8 mouse cellular contexts compared by ENCODE assay signal in the genomic region with DNA sequence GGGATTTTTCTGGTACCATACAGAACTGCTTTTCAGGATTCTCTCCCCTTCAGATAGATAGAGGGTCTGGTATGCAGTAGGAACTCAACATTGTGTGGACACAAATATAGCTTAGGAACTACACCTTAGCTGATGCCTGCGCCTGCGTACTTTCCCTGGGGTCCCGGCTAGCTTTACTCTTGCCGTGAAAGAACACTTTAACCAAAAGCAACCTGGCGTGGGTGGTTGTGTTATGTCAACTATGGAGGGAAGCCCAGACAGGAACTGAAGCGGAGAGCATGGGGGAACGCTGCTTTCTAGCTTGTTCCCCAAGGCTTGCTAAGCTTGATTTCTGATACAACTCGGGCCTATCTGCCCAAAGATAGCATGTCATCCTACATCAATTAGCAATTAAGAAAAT. TPM values are rescaled to one million over a fixed set of nuclear protein-coding genes. Genes with fewer than 3 reads are reported as not detected.
DNase-seq lines count a peak whose midpoint lies in the region; ATAC-seq and TF ChIP-seq lines count a peak whose summit lies in the region.
"Had no signal": no experiment of that assay in that cellular context is flagged by ENCODE, and none has a peak within 500 bp of the region (broad histone marks: within the 10 kb centered on the region; RNA-seq: fewer than 3 reads in every experiment).

No protein-coding gene starts in this region.

- peak overlapping the region; percentile 80 for H3K4me2 ChIP-seq in lung, embryonic 14.5 days
- peak overlapping the region; percentile 71; the same call in 1 of the 2 replicates for H3K4me2 ChIP-seq in forebrain, embryonic 14.5 days (ENCODE audit: low read length)
- peak overlapping the region; percentile 65 for H3K4me2 ChIP-seq in neural tube, embryonic 15.5 days

- no peaks in the 10 kb centered on the region for H3K36me3 ChIP-seq in lung, embryonic 14.5 days (ENCODE audit: insufficient read depth)
- H3K36me3 ChIP-seq in forebrain, embryonic 14.5 days (ENCODE audit: control insufficient read depth, insufficient read depth, low read length), result no peaks in the 10 kb centered on the region
- H3K36me3 ChIP-seq in limb, embryonic 10.5 days, result no peaks in the 10 kb centered on the region
- H3K36me3 ChIP-seq in neural tube, embryonic 15.5 days, result no peaks in the 10 kb centered on the region

- TF ChIP-seq CTCF in lung, embryonic 14.5 days (IDR thresholded peaks at IDR 0.05; ENCODE audit: low read depth), result no peak
- TF ChIP-seq CTCF in lung, adult 2 months (IDR thresholded peaks at IDR 0.05; ENCODE audit: insufficient read depth, low read length), result no peak

- no peaks in the 10 kb centered on the region for H3K4me1 ChIP-seq in lung, embryonic 14.5 days (ENCODE audit: insufficient read depth)
- H3K4me1 ChIP-seq in lung, adult 2 months (ENCODE audit: control insufficient read depth, insufficient read depth, low read length), result peaks cover 3% of the 10 kb centered on the region
- no peaks in the 10 kb centered on the region for H3K4me1 ChIP-seq in forebrain, embryonic 14.5 days (ENCODE audit: control insufficient read depth, insufficient read depth, low read length)
- peaks cover 14% of the 10 kb centered on the region for H3K4me1 ChIP-seq in limb, embryonic 10.5 days
- H3K4me1 ChIP-seq in neural tube, embryonic 15.5 days, result peaks cover 3% of the 10 kb centered on the region; the same call in 1 of the 2 replicates

- H3K9me3 ChIP-seq in lung, embryonic 14.5 days (ENCODE audit: low read depth, low read length), result no peaks in the 10 kb centered on the region
- H3K9me3 ChIP-seq in forebrain, embryonic 14.5 days (replicated peaks; ENCODE audit: control insufficient read depth, low read length), result no peaks in the 10 kb centered on the region
- no peaks in the 10 kb centered on the region for H3K9me3 ChIP-seq in limb, embryonic 10.5 days (replicated peaks)
- H3K9me3 ChIP-seq in neural tube, embryonic 15.5 days (replicated peaks), result no peaks in the 10 kb centered on the region

- no peak overlapping the region for H3K27ac ChIP-seq in lung, embryonic 14.5 days (ENCODE audit: low read depth)
- H3K27ac ChIP-seq in forebrain, embryonic 14.5 days (ENCODE audit: low read depth, low read length), result no peak overlapping the region
- peak overlapping the region; percentile 88; the same call in 1 of the 2 replicates for H3K27ac ChIP-seq in limb, embryonic 10.5 days
- H3K27ac ChIP-seq in neural tube, embryonic 15.5 days (replicated peaks), result peak overlapping the region; percentile 74; the same call in 1 of the 2 replicates

- H3K9ac ChIP-seq in lung, embryonic 14.5 days, result no peak overlapping the region
- H3K9ac ChIP-seq in forebrain, embryonic 14.5 days (ENCODE audit: low read length), result no peak overlapping the region; the same call in 1 of the 2 replicates
- H3K9ac ChIP-seq in neural tube, embryonic 15.5 days (replicated peaks), result peak overlapping the region; percentile 11; the same call in 1 of the 2 replicates

- H3K27me3 ChIP-seq in lung, embryonic 14.5 days (ENCODE audit: insufficient read depth, low read length), result no peaks in the 10 kb centered on the region
- H3K27me3 ChIP-seq in forebrain, embryonic 14.5 days (replicated peaks; ENCODE audit: control insufficient read depth, insufficient read depth, low read length), result no peaks in the 10 kb centered on the region
- H3K27me3 ChIP-seq in limb, embryonic 10.5 days (ENCODE audit: low read depth, poor library complexity, severe bottlenecking), result no peaks in the 10 kb centered on the region
- no peaks in the 10 kb centered on the region for H3K27me3 ChIP-seq in neural tube, embryonic 15.5 days (replicated peaks)

- H3K4me3 ChIP-seq in lung, embryonic 14.5 days (ENCODE audit: low read depth, low read length), result peak overlapping the region; percentile 61; the same call in 1 of the 2 replicates
- H3K4me3 ChIP-seq in lung, adult 2 months (replicated peaks; ENCODE audit: extremely low read depth, low read depth, low read length), result no peak overlapping the region
- H3K4me3 ChIP-seq in forebrain, embryonic 14.5 days (ENCODE audit: low read depth, low read length), result peak overlapping the region; percentile 56
- H3K4me3 ChIP-seq in limb, embryonic 10.5 days, result peak overlapping the region; percentile 69
- H3K4me3 ChIP-seq in neural tube, embryonic 15.5 days (replicated peaks), result peak overlapping the region; percentile 73

- peak; percentile 6 for DNase-seq in lung, embryonic 14.5 days
- DNase-seq in lung, adult 2 months, result no peak
- no peak for DNase-seq in forebrain, embryonic 14.5 days (ENCODE audit: low spot score)
- DNase-seq in limb, embryonic 10.5 days (ENCODE audit: low spot score), result no peak
- DNase-seq in spleen, postnatal 10 days (ENCODE audit: low spot score in 2 of 2), result no peak
- no peak for DNase-seq in gastrocnemius, postnatal 10 days

- ATAC-seq in lung, embryonic 14.5 days (ENCODE audit: insufficient read depth), result no peak
- no peak for ATAC-seq in forebrain, embryonic 14.5 days
- ATAC-seq in neural tube, embryonic 15.5 days (ENCODE audit: low FRiP score), result no peak; the same call in 1 of the 2 replicates

- TF ChIP-seq POLR2A in lung, adult 2 months (IDR thresholded peaks at IDR 0.05; ENCODE audit: borderline replicate concordance, extremely low read depth, low read depth, low read length), result no peak

- WGBS in lung, embryonic 14.5 days, result 66% methylated on average over 8 of the region's 8 CpGs
- WGBS in lung, adult 2 months, result 70% methylated on average over 8 of the region's 8 CpGs
- 71% methylated on average over 8 of the region's 8 CpGs for WGBS in forebrain, embryonic 14.5 days
- WGBS in limb, embryonic 10.5 days, result 78% methylated on average over 8 of the region's 8 CpGs
- WGBS in neural tube, embryonic 15.5 days, result 78% methylated on average over 8 of the region's 8 CpGs

RNA-seq across cellular contexts. Expression of a gene that starts 34.5 kb away (rescaled TPM):
- 24.3 and 26.3 TPM in 2 replicates for polyA plus RNA-seq in lung, embryonic 14.5 days (2014; fragmentation: Nextera tagmentation; extraction: Ambion mirVana)
- 19.3 and 22.0 TPM in 2 replicates for polyA plus RNA-seq in lung, adult 2 months (2012; rRNA removed)
- polyA plus RNA-seq in forebrain, embryonic 14.5 days (2014; fragmentation: Nextera tagmentation; extraction: Ambion mirVana), result 15.7 and 17.6 TPM in 2 replicates
- 16.9 and 19.0 TPM in 2 replicates for polyA plus RNA-seq in limb, embryonic 10.5 days (2016; fragmentation: Nextera tagmentation; extraction: Ambion mirVana)
- 10.2 and 13.7 TPM in 2 replicates for polyA plus RNA-seq in neural tube, embryonic 15.5 days (2015; fragmentation: Nextera tagmentation; extraction: Ambion mirVana)
- total RNA-seq in gastrocnemius, postnatal 10 days (2021), result 10 to 100 TPM; 25.0 to 35.5 TPM

RNA-seq across cellular contexts. Expression of a gene that starts 56.2 kb away (rescaled TPM):
- polyA plus RNA-seq in lung, embryonic 14.5 days (2014; fragmentation: Nextera tagmentation; extraction: Ambion mirVana), result 1.1 and 2.7 TPM in 2 replicates
- 2.0 and 5.3 TPM in 2 replicates for polyA plus RNA-seq in lung, adult 2 months (2012; rRNA removed)
- polyA plus RNA-seq in forebrain, embryonic 14.5 days (2014; fragmentation: Nextera tagmentation; extraction: Ambion mirVana), result 1.1 and 1.3 TPM in 2 replicates
- 1.3 and 1.8 TPM in 2 replicates for polyA plus RNA-seq in limb, embryonic 10.5 days (2016; fragmentation: Nextera tagmentation; extraction: Ambion mirVana)
- polyA plus RNA-seq in neural tube, embryonic 15.5 days (2015; fragmentation: Nextera tagmentation; extraction: Ambion mirVana), result 2.4 and 8.7 TPM in 2 replicates
- total RNA-seq in gastrocnemius, postnatal 10 days (2021), result under 1 TPM; 0.19 to 0.20 TPM
- total RNA-seq: hematopoietic stem cell, adult 5-6 weeks had no signal

Comparison
In these comparisons a context has a peak if more than half of its experiments do, and no peak if none do; other contexts are left out.
1. H3K27ac ChIP-seq: peak in limb, embryonic 10.5 days (single experiment) and neural tube, embryonic 15.5 days (single experiment); none in lung, embryonic 14.5 days (single experiment) and forebrain, embryonic 14.5 days (single experiment).
2. Peak in every context shown above with its lines, with median percentiles within 50 percentile points of each other: H3K4me2 ChIP-seq.